Mouse (Mus musculus) kidney, postnatal 0 days (tissue): ENCODE measurements around the gene Pmpcb. TPM values are rescaled to one million over a fixed set of nuclear protein-coding genes. Genes with fewer than 3 reads are reported as not detected.

Experiments used
- ATAC-seq: fragments of 200-750 bp; cut with Nextera tagmentation; replicated peaks from 2 replicates; pipeline ENCODE4 v1.8.0; 2017; ENCODE audit warnings: low read depth, moderate number of reproducible peaks, moderate TSS enrichment, moderate library complexity; ENCODE audit not compliant: low FRiP score
- DNase-seq: peaks from one replicate; pipeline ENCODE4 v3.0.0-alpha.2; 2016; ENCODE audit warnings: low spot score
- H3K27ac ChIP-seq: fragments of 300-500 bp; sonication (generic); 2 replicates; pipeline ENCODE4 v1.5.1; 2014; ENCODE audit warnings: mild to moderate bottlenecking
- H3K27me3 ChIP-seq: fragments of 300-500 bp; sonication (generic); 2 replicates; pipeline ENCODE4 v1.6.1; 2014; ENCODE audit warnings: low read length, mixed read lengths; ENCODE audit not compliant: insufficient read depth
- H3K36me3 ChIP-seq: fragments of 300-500 bp; sonication (generic); 2 replicates; pipeline ENCODE4 v1.6.1; 2014; ENCODE audit warnings: low read length, mixed read lengths; ENCODE audit not compliant: insufficient read depth
- H3K4me1 ChIP-seq: fragments of 300-500 bp; sonication (generic); replicated peaks from 2 replicates; pipeline ENCODE4 v1.6.1; 2014; ENCODE audit warnings: antibody characterized with exemption, low read length, mixed read lengths; ENCODE audit not compliant: insufficient read depth
- H3K4me2 ChIP-seq: fragments of 300-500 bp; sonication (generic); 2 replicates; pipeline ENCODE4 v1.6.1; 2014; ENCODE audit warnings: mild to moderate bottlenecking, low read length, moderate library complexity, mixed read lengths
- H3K4me3 ChIP-seq: fragments of 300-500 bp; sonication (generic); replicated peaks from 2 replicates; pipeline ENCODE4 v1.5.1; 2014; ENCODE audit warnings: low read depth, low read length
- H3K9ac ChIP-seq: fragments of 300-500 bp; sonication (generic); 2 replicates; pipeline ENCODE4 v1.6.1; 2014; ENCODE audit warnings: low read depth, low read length
- H3K9me3 ChIP-seq: fragments of 300-500 bp; sonication (generic); replicated peaks from 2 replicates; pipeline ENCODE4 v1.6.1; 2016; ENCODE audit warnings: low read length, inconsistent platforms, mixed read lengths
- CTCF ChIP-seq: IDR thresholded peaks from 2 replicates; pipeline ENCODE4 v1.5.1; 2016; ENCODE audit warnings: antibody characterized with exemption, low read depth, mild to moderate bottlenecking, moderate library complexity
- WGBS: fragments of 180-500 bp; shearing (Covaris S2); extraction: QIAGEN DNeasy Blood & Tissue Kit; methylation state at CpG from one replicate; pipeline ENCODE4 v1.1.7; 2014; 5-methylcytosine and 5-hydroxymethylcytosine counted together
- polyA plus RNA-seq: library from polyadenylated mRNA; unstranded; fragments of >200 nt; fragmentation: Nextera tagmentation; extraction: Ambion mirVana; gene quantifications from 2 replicates; pipeline ENCODE4 v1.2.1, GENCODE M21; 2015

Pmpcb gene
- polyA plus RNA-seq, 1 experiment from 2014 or later = 101 TPM

GRCm38 (mm10) chr5:21729107-21729506 lies 7.8 kb upstream of the Pmpcb start:
- H3K36me3 ChIP-seq = no peaks in the 10 kb centered on the region
- no peak overlapping the region for H3K9ac ChIP-seq
- DNase-seq (no peak), ATAC-seq (no peak)
- no peak overlapping the region for H3K4me3 ChIP-seq
- no peak overlapping the region for H3K4me2 ChIP-seq
- no peaks in the 10 kb centered on the region for H3K27me3 ChIP-seq
- no peaks in the 10 kb centered on the region for H3K9me3 ChIP-seq
- TF ChIP-seq CTCF = no peak
- peaks cover 3% of the 10 kb centered on the region; the same call in 1 of the 2 replicates for H3K4me1 ChIP-seq
- no peak overlapping the region for H3K27ac ChIP-seq
- WGBS = 74% methylated on average over 5 of the region's 5 CpGs

- no peak overlapping the region for H3K9ac ChIP-seq
- no peaks in the 10 kb centered on the region for H3K27me3 ChIP-seq
- H3K36me3 ChIP-seq = no peaks in the 10 kb centered on the region
- DNase-seq (no peak), ATAC-seq (no peak; the same call in 1 of the 2 replicates)
- H3K4me3 ChIP-seq = no peak overlapping the region
- H3K9me3 ChIP-seq = no peaks in the 10 kb centered on the region
- H3K27ac ChIP-seq = peak overlapping the region; percentile 58
- WGBS = 56% methylated on average over 3 of the region's 3 CpGs
- peaks cover 3% of the 10 kb centered on the region; the same call in 1 of the 2 replicates for H3K4me1 ChIP-seq
- no peak overlapping the region for H3K4me2 ChIP-seq
- TF ChIP-seq CTCF = no peak
Measured at GRCm38 (mm10) chr5:21732177-21732911, 4.6 kb upstream of the Pmpcb start.

- ATAC-seq = peak; percentile 41
- H3K4me3 ChIP-seq = no peak overlapping the region
- no peaks in the 10 kb centered on the region for H3K27me3 ChIP-seq
- TF ChIP-seq CTCF = peak; percentile 83
- peak overlapping the region; percentile 58 for H3K27ac ChIP-seq
- peaks cover 3% of the 10 kb centered on the region; the same call in 1 of the 2 replicates for H3K4me1 ChIP-seq
- 0 out of 2 replicates have a peak overlapping the region, but pooled peaks have one; percentile 2 for H3K4me2 ChIP-seq
- no peaks in the 10 kb centered on the region for H3K9me3 ChIP-seq
- H3K9ac ChIP-seq = no peak overlapping the region
- H3K36me3 ChIP-seq = no peaks in the 10 kb centered on the region
- DNase-seq = peak; percentile 80
- WGBS = 14% methylated on average over 8 of the region's 8 CpGs
Measured at GRCm38 (mm10) chr5:21732930-21733329, 4.0 kb upstream of the Pmpcb start.

GRCm38 (mm10) chr5:21735100-21735499 lies 1.8 kb upstream of the Pmpcb start:
- peak overlapping the region; percentile 3; the same call in 1 of the 2 replicates for H3K4me2 ChIP-seq
- ATAC-seq = no peak
- no peaks in the 10 kb centered on the region for H3K9me3 ChIP-seq
- no peak for TF ChIP-seq CTCF
- H3K9ac ChIP-seq = no peak overlapping the region
- H3K4me3 ChIP-seq = peak overlapping the region; percentile 4; the same call in 1 of the 2 replicates
- H3K36me3 ChIP-seq = 0 out of 2 replicates have a peak, but pooled peaks cover 6% of the 10 kb centered on the region
- 81% methylated on average over 20 of the region's 20 CpGs for WGBS
- no peak for DNase-seq
- H3K27me3 ChIP-seq = no peaks in the 10 kb centered on the region
- H3K27ac ChIP-seq = no peak overlapping the region
- H3K4me1 ChIP-seq = peaks cover 3% of the 10 kb centered on the region; the same call in 1 of the 2 replicates

- DNase-seq (peak; percentile 79), ATAC-seq (no peak)
- H3K4me3 ChIP-seq = peak overlapping the region; percentile 4; the same call in 1 of the 2 replicates
- no peak overlapping the region for H3K9ac ChIP-seq
- H3K36me3 ChIP-seq = peaks cover 10% of the 10 kb centered on the region; the same call in 1 of the 2 replicates
- 0 out of 2 replicates have a peak overlapping the region, but pooled peaks have one; percentile 3 for H3K4me2 ChIP-seq
- peak; percentile 77 for TF ChIP-seq CTCF
- WGBS = 32% methylated on average over 10 of the region's 10 CpGs
- no peak overlapping the region for H3K27ac ChIP-seq
- H3K27me3 ChIP-seq = no peaks in the 10 kb centered on the region
- H3K4me1 ChIP-seq = peaks cover 3% of the 10 kb centered on the region; the same call in 1 of the 2 replicates
- no peaks in the 10 kb centered on the region for H3K9me3 ChIP-seq
Measured at GRCm38 (mm10) chr5:21735584-21735983, 1.4 kb upstream of the Pmpcb start.

GRCm38 (mm10) chr5:21736046-21736445 lies 895 bp upstream of the Pmpcb start:
- TF ChIP-seq CTCF = no peak
- Histone ChIP-seq H3K27ac (no peak overlapping the region), H3K36me3 (peaks cover 11% of the 10 kb centered on the region; the same call in 1 of the 2 replicates), H3K9ac (no peak overlapping the region), H3K4me1 (peaks cover 3% of the 10 kb centered on the region; the same call in 1 of the 2 replicates), H3K9me3 (no peaks in the 10 kb centered on the region), H3K4me2 (no peak overlapping the region), H3K4me3 (no peak overlapping the region), H3K27me3 (no peaks in the 10 kb centered on the region)
- DNase-seq (no peak), ATAC-seq (no peak)
- WGBS = 85% methylated on average over 11 of the region's 11 CpGs
